Mouse (Mus musculus) ES-E14 (cell line): Measurements from ENCODE around the gene Pkmyt1.

ENCODE experiments used
- CHD2 ChIP-seq: IDR thresholded peaks from 2 replicates; pipeline ENCODE4 v1.6.1; 2014; ENCODE audit warnings: mild to moderate bottlenecking, low read depth, low read length, inconsistent platforms
- MAFK ChIP-seq: IDR thresholded peaks from 2 replicates; pipeline ENCODE4 v1.6.1; 2014; ENCODE audit warnings: mild to moderate bottlenecking, low read depth, low read length, inconsistent platforms; ENCODE audit not compliant: insufficient read depth
- ZC3H11A ChIP-seq: IDR thresholded peaks from 2 replicates; pipeline ENCODE4 v1.6.1; 2012; ENCODE audit warnings: low read depth, mild to moderate bottlenecking, inconsistent platforms, low read length, borderline replicate concordance
- ZNF384 ChIP-seq: IDR thresholded peaks from 2 replicates; pipeline ENCODE4 v1.6.1; 2012; ENCODE audit warnings: low read depth, low read length, inconsistent platforms

- no peak for TF ChIP-seq ZNF384
- no peak for TF ChIP-seq MAFK
- TF ChIP-seq ZC3H11A, result no peak
- TF ChIP-seq CHD2, result no peak
Observed at GRCm38 (mm10) chr17:23734341-23734740, 8.2 kb downstream of the Pkmyt1 start.
